Mouse (Mus musculus): ENCODE results near the gene Eme2. TPM values are rescaled to one million over a fixed set of nuclear protein-coding genes. Genes with fewer than 3 reads are reported as not detected.

Gene Eme2
- polyA plus RNA-seq (2014; fragmentation: Illumina TruSeq; extraction: RNeasy Lipid Tissue Mini Kit (QIAGEN cat#74804); ENCODE audit: low read depth, low replicate concordance): 2.0 TPM

GRCm38 (mm10) chr17:24894995-24895547, at the start of gene Eme2, which contains the start of gene Mrps34:
Eme2 (minus strand) TSS chr17:24895087.
Mrps34 (plus strand) TSS chr17:24895116.

GRCm38 (mm10) chr17:24936259-24937237, 41.7 kb upstream of the Eme2 start, which contains the start of gene Mapk8ip3:
Mapk8ip3 (minus strand) TSS chr17:24936977.

GRCm38 (mm10) chr17:24896241-24896992, 1.5 kb upstream of the Eme2 start, which contains the start of gene Nme3:
Nme3 (plus strand) TSS chr17:24896500.

GRCm38 (mm10) chr17:24886134-24886931, 8.6 kb downstream of the Eme2 start, which contains the start of the genes Nubp2 and Spsb3:
Nubp2 (minus strand) TSS chr17:24886349.
Spsb3 (plus strand) TSS chr17:24886643.

GRCm38 (mm10) chr17:24865776-24866175, 29.1 kb downstream of the Eme2 start, which contains the start of gene Igfals:
Igfals (plus strand) TSS chr17:24865997.

DNA sequence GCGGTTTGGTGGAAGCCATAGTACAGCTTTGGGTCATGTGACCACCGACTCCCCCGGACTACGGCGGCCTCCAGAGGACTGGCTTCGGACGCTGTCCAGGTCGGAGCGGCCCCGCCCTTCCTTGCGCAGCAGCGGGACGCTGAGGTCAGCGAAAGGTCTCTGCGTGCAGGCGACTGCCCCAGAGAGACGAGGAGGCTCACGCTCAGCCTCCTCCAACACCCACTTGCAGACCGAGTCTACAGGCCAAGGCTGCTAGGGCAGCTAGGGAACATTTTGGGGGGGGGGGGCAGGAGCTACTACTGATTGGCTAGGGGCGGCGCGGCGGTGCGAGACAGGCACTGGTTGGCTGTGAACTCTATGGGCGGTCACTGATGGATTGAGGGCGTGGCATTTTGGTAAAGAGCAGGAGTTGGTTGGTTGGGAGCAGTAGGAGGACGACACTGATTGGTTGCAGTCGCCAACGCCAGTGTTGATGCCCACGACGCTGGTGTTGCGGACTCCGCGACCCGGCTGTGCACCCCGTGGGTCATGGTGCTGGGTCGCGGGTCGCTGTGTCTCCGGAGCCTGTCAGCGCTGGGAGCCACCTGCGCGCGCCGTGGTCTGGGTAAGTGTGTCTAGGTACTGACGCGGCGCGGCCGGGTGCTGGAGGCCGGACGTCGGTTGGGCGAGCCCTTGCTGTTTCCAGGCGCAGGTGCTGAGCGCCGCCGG, 44.7 kb downstream of the Eme2 start, which contains the start of gene Fahd1:
Gene Fahd1 (minus strand): TSS at position 300 of the 708 bp plus-strand sequence.

GRCm38 (mm10) chr17:24839842-24840241, 55.0 kb downstream of the Eme2 start, which contains the start of gene Hagh:
Hagh (plus strand) TSS chr17:24840143.

Other genes starting within 250 kb of the Eme2 start
- gene Slc9a3r2, start 244.8 kb downstream of the Eme2 start, polyA plus RNA-seq (2014; fragmentation: Illumina TruSeq; extraction: RNeasy Lipid Tissue Mini Kit (QIAGEN cat#74804); ENCODE audit: low read depth, low replicate concordance): 6.4 TPM
- not detected for gene Npw, start 236.6 kb downstream of the Eme2 start, polyA plus RNA-seq (2014; fragmentation: Illumina TruSeq; extraction: RNeasy Lipid Tissue Mini Kit (QIAGEN cat#74804); ENCODE audit: low read depth, low replicate concordance)
- gene Zfp598, start 225.4 kb downstream of the Eme2 start, polyA plus RNA-seq (2014; fragmentation: Illumina TruSeq; extraction: RNeasy Lipid Tissue Mini Kit (QIAGEN cat#74804); ENCODE audit: low read depth, low replicate concordance): 3.1 TPM
- gene Syngr3, start 205.1 kb downstream of the Eme2 start, polyA plus RNA-seq (2014; fragmentation: Illumina TruSeq; extraction: RNeasy Lipid Tissue Mini Kit (QIAGEN cat#74804); ENCODE audit: low read depth, low replicate concordance): 1.1 TPM
- 13.7 TPM for gene Gfer, start 198.9 kb downstream of the Eme2 start, polyA plus RNA-seq (2014; fragmentation: Illumina TruSeq; extraction: RNeasy Lipid Tissue Mini Kit (QIAGEN cat#74804); ENCODE audit: low read depth, low replicate concordance)
- 14.0 TPM for gene Noxo1, start 198.9 kb downstream of the Eme2 start, polyA plus RNA-seq (2014; fragmentation: Illumina TruSeq; extraction: RNeasy Lipid Tissue Mini Kit (QIAGEN cat#74804); ENCODE audit: low read depth, low replicate concordance)
- gene Tbl3, start 187.4 kb downstream of the Eme2 start, polyA plus RNA-seq (2014; fragmentation: Illumina TruSeq; extraction: RNeasy Lipid Tissue Mini Kit (QIAGEN cat#74804); ENCODE audit: low read depth, low replicate concordance): not detected
- gene Rnf151, start 177.0 kb downstream of the Eme2 start, polyA plus RNA-seq (2014; fragmentation: Illumina TruSeq; extraction: RNeasy Lipid Tissue Mini Kit (QIAGEN cat#74804); ENCODE audit: low read depth, low replicate concordance): not detected
- gene Rps2, start 177.0 kb downstream of the Eme2 start, polyA plus RNA-seq (2014; fragmentation: Illumina TruSeq; extraction: RNeasy Lipid Tissue Mini Kit (QIAGEN cat#74804); ENCODE audit: low read depth, low replicate concordance): 513 TPM
- gene Ndufb10, start 170.6 kb downstream of the Eme2 start, polyA plus RNA-seq (2014; fragmentation: Illumina TruSeq; extraction: RNeasy Lipid Tissue Mini Kit (QIAGEN cat#74804); ENCODE audit: low read depth, low replicate concordance): 96.4 TPM
- gene Rpl3l, start 167.3 kb downstream of the Eme2 start, polyA plus RNA-seq (2014; fragmentation: Illumina TruSeq; extraction: RNeasy Lipid Tissue Mini Kit (QIAGEN cat#74804); ENCODE audit: low read depth, low replicate concordance): not detected
- gene Msrb1, start 158.4 kb downstream of the Eme2 start, polyA plus RNA-seq (2014; fragmentation: Illumina TruSeq; extraction: RNeasy Lipid Tissue Mini Kit (QIAGEN cat#74804); ENCODE audit: low read depth, low replicate concordance): 5.8 TPM
- not detected for gene Hs3st6, start 142.1 kb downstream of the Eme2 start, polyA plus RNA-seq (2014; fragmentation: Illumina TruSeq; extraction: RNeasy Lipid Tissue Mini Kit (QIAGEN cat#74804); ENCODE audit: low read depth, low replicate concordance)
- gene Meiob, start 90.8 kb downstream of the Eme2 start, polyA plus RNA-seq (2014; fragmentation: Illumina TruSeq; extraction: RNeasy Lipid Tissue Mini Kit (QIAGEN cat#74804); ENCODE audit: low read depth, low replicate concordance): 0.95 TPM
- 10.6 TPM for gene Hagh, start 54.9 kb downstream of the Eme2 start, polyA plus RNA-seq (2014; fragmentation: Illumina TruSeq; extraction: RNeasy Lipid Tissue Mini Kit (QIAGEN cat#74804); ENCODE audit: low read depth, low replicate concordance)
- gene Fahd1, start 44.7 kb downstream of the Eme2 start, polyA plus RNA-seq (2014; fragmentation: Illumina TruSeq; extraction: RNeasy Lipid Tissue Mini Kit (QIAGEN cat#74804); ENCODE audit: low read depth, low replicate concordance): 194 TPM
- not detected for gene Igfals, start 29.1 kb downstream of the Eme2 start, polyA plus RNA-seq (2014; fragmentation: Illumina TruSeq; extraction: RNeasy Lipid Tissue Mini Kit (QIAGEN cat#74804); ENCODE audit: low read depth, low replicate concordance)
- gene Nubp2, start 8.7 kb downstream of the Eme2 start, polyA plus RNA-seq (2014; fragmentation: Illumina TruSeq; extraction: RNeasy Lipid Tissue Mini Kit (QIAGEN cat#74804); ENCODE audit: low read depth, low replicate concordance): 2.7 TPM
- not detected for gene Spsb3, start 8.4 kb downstream of the Eme2 start, polyA plus RNA-seq (2014; fragmentation: Illumina TruSeq; extraction: RNeasy Lipid Tissue Mini Kit (QIAGEN cat#74804); ENCODE audit: low read depth, low replicate concordance)
- 1.8 TPM for gene Mrps34, start within 50 bp of the Eme2 start, polyA plus RNA-seq (2014; fragmentation: Illumina TruSeq; extraction: RNeasy Lipid Tissue Mini Kit (QIAGEN cat#74804); ENCODE audit: low read depth, low replicate concordance)
- 1.0 TPM for gene Nme3, start 1.4 kb upstream of the Eme2 start, polyA plus RNA-seq (2014; fragmentation: Illumina TruSeq; extraction: RNeasy Lipid Tissue Mini Kit (QIAGEN cat#74804); ENCODE audit: low read depth, low replicate concordance)
- gene Mapk8ip3, start 41.9 kb upstream of the Eme2 start, polyA plus RNA-seq (2014; fragmentation: Illumina TruSeq; extraction: RNeasy Lipid Tissue Mini Kit (QIAGEN cat#74804); ENCODE audit: low read depth, low replicate concordance): 7.2 TPM
- 62.0 TPM for gene Jpt2, start 65.6 kb upstream of the Eme2 start, polyA plus RNA-seq (2014; fragmentation: Illumina TruSeq; extraction: RNeasy Lipid Tissue Mini Kit (QIAGEN cat#74804); ENCODE audit: low read depth, low replicate concordance)
- gene Cramp1l, start 120.7 kb upstream of the Eme2 start, polyA plus RNA-seq (2014; fragmentation: Illumina TruSeq; extraction: RNeasy Lipid Tissue Mini Kit (QIAGEN cat#74804); ENCODE audit: low read depth, low replicate concordance): 12.3 TPM
- 8.1 TPM for gene Ift140, start 121.0 kb upstream of the Eme2 start, polyA plus RNA-seq (2014; fragmentation: Illumina TruSeq; extraction: RNeasy Lipid Tissue Mini Kit (QIAGEN cat#74804); ENCODE audit: low read depth, low replicate concordance)
- gene Tmem204, start 188.5 kb upstream of the Eme2 start, polyA plus RNA-seq (2014; fragmentation: Illumina TruSeq; extraction: RNeasy Lipid Tissue Mini Kit (QIAGEN cat#74804); ENCODE audit: low read depth, low replicate concordance): 2.8 TPM
- gene Telo2, start 220.9 kb upstream of the Eme2 start, polyA plus RNA-seq (2014; fragmentation: Illumina TruSeq; extraction: RNeasy Lipid Tissue Mini Kit (QIAGEN cat#74804); ENCODE audit: low read depth, low replicate concordance): 3.0 TPM
- gene Ptx4, start 225.7 kb upstream of the Eme2 start, polyA plus RNA-seq (2014; fragmentation: Illumina TruSeq; extraction: RNeasy Lipid Tissue Mini Kit (QIAGEN cat#74804); ENCODE audit: low read depth, low replicate concordance): not detected
- 4.3 TPM for gene Clcn7, start 238.3 kb upstream of the Eme2 start, polyA plus RNA-seq (2014; fragmentation: Illumina TruSeq; extraction: RNeasy Lipid Tissue Mini Kit (QIAGEN cat#74804); ENCODE audit: low read depth, low replicate concordance)

All from sigmoid colon, adult 10 weeks (tissue).